Mouse (Mus musculus) neural tube, embryonic 12.5 days (tissue): ENCODE measurements at regions not wholly inside any gene's neighbourhood (a gene's known extent, or its start where the extent isn't known, plus 50 kb on each side); places are given as distances from the start of the nearest gene placed in this dataset.

Experiments
- ATAC-seq: fragments of 200-750 bp; cut with Nextera tagmentation; 2 replicates; pipeline ENCODE4 v1.8.0; 2017; ENCODE audit warnings: low read depth, mild to moderate bottlenecking, moderate TSS enrichment, moderate library complexity; ENCODE audit not compliant: low FRiP score
- H3K27ac ChIP-seq: fragments of 300-500 bp; sonication (generic); 2 replicates; pipeline ENCODE4 v1.5.1; 2016
- H3K27me3 ChIP-seq: fragments of 300-500 bp; sonication (generic); replicated peaks from 2 replicates; pipeline ENCODE4 v1.6.1; 2016; ENCODE audit warnings: mild to moderate bottlenecking
- H3K36me3 ChIP-seq: fragments of 300-500 bp; sonication (generic); 2 replicates; pipeline ENCODE4 v1.6.1; 2016; ENCODE audit warnings: mild to moderate bottlenecking
- H3K4me1 ChIP-seq: fragments of 300-500 bp; sonication (generic); 2 replicates; pipeline ENCODE4 v1.6.1; 2016
- H3K4me2 ChIP-seq: fragments of 300-500 bp; sonication (generic); replicated peaks from 2 replicates; pipeline ENCODE4 v1.6.1; 2016; ENCODE audit warnings: mild to moderate bottlenecking
- H3K4me3 ChIP-seq: fragments of 300-500 bp; sonication (generic); 2 replicates; pipeline ENCODE4 v1.5.1; 2016
- H3K9ac ChIP-seq: fragments of 300-500 bp; sonication (generic); 2 replicates; pipeline ENCODE4 v1.6.1; 2016; ENCODE audit warnings: mild to moderate bottlenecking
- H3K9me3 ChIP-seq: fragments of 300-500 bp; sonication (generic); 2 replicates; pipeline ENCODE4 v1.6.1; 2016; ENCODE audit warnings: mild to moderate bottlenecking
- WGBS: fragments of 180-500 bp; shearing (Covaris S2); methylation state at CpG from one replicate; pipeline ENCODE4 v1.1.7; 2016; 5-methylcytosine and 5-hydroxymethylcytosine counted together

- no peaks in the 10 kb centered on the region for H3K27me3 ChIP-seq
- no peak overlapping the region for H3K27ac ChIP-seq
- no peaks in the 10 kb centered on the region for H3K4me1 ChIP-seq
- H3K4me2 ChIP-seq: no peak overlapping the region
- WGBS: 60% methylated on average over 1 of the region's 1 CpGs
- H3K9ac ChIP-seq: no peak overlapping the region
- no peak overlapping the region for H3K4me3 ChIP-seq
- ATAC-seq: no peak
- no peaks in the 10 kb centered on the region for H3K9me3 ChIP-seq
- no peaks in the 10 kb centered on the region for H3K36me3 ChIP-seq
These were observed 248.6 kb upstream of the Ndst4 start for GRCm38 (mm10) chr3:125155319-125155718.

- no peak for ATAC-seq
- no peak overlapping the region for H3K9ac ChIP-seq
- H3K4me1 ChIP-seq: no peaks in the 10 kb centered on the region
- WGBS: 88% methylated on average over 5 of the region's 5 CpGs
- H3K4me3 ChIP-seq: no peak overlapping the region
- no peak overlapping the region for H3K27ac ChIP-seq
- no peaks in the 10 kb centered on the region for H3K36me3 ChIP-seq
- H3K27me3 ChIP-seq: no peaks in the 10 kb centered on the region
- H3K9me3 ChIP-seq: no peaks in the 10 kb centered on the region
- H3K4me2 ChIP-seq: no peak overlapping the region
These were observed 244.1 kb upstream of the Ndst4 start for GRCm38 (mm10) chr3:125159763-125160162.

GRCm38 (mm10) chr3:125190571-125190970 lies 213.3 kb upstream of the Ndst4 start:
- no peak overlapping the region for H3K4me3 ChIP-seq
- no peak for ATAC-seq
- H3K27me3 ChIP-seq: no peaks in the 10 kb centered on the region
- no peaks in the 10 kb centered on the region for H3K9me3 ChIP-seq
- H3K4me1 ChIP-seq: no peaks in the 10 kb centered on the region
- H3K4me2 ChIP-seq: no peak overlapping the region
- no peak overlapping the region for H3K27ac ChIP-seq
- H3K9ac ChIP-seq: no peak overlapping the region
- H3K36me3 ChIP-seq: no peaks in the 10 kb centered on the region

GRCm38 (mm10) chr3:125220913-125221312 lies 183.0 kb upstream of the Ndst4 start:
- ATAC-seq: no peak
- WGBS: 96% methylated on average over 2 of the region's 2 CpGs

GRCm38 (mm10) chr3:125251124-125251523 lies 152.8 kb upstream of the Ndst4 start:
- H3K9ac ChIP-seq: no peak overlapping the region
- no peaks in the 10 kb centered on the region for H3K4me1 ChIP-seq
- no peak overlapping the region for H3K4me3 ChIP-seq
- ATAC-seq: no peak
- H3K4me2 ChIP-seq: no peak overlapping the region
- 82% methylated on average over 3 of the region's 3 CpGs for WGBS
- no peak overlapping the region for H3K27ac ChIP-seq
- no peaks in the 10 kb centered on the region for H3K9me3 ChIP-seq
- H3K36me3 ChIP-seq: no peaks in the 10 kb centered on the region
- H3K27me3 ChIP-seq: no peaks in the 10 kb centered on the region

More at GRCm38 (mm10) chr3:125220913-125221312, 183.0 kb upstream of the Ndst4 start:
- Histone ChIP-seq H3K4me1 (no peaks in the 10 kb centered on the region), H3K36me3 (no peaks in the 10 kb centered on the region), H3K9me3 (no peaks in the 10 kb centered on the region), H3K27me3 (no peaks in the 10 kb centered on the region), H3K4me3 (no peak overlapping the region), H3K27ac (no peak overlapping the region), H3K9ac (no peak overlapping the region), H3K4me2 (no peak overlapping the region)

- WGBS: 67% methylated on average over 2 of the region's 2 CpGs
- H3K9ac ChIP-seq: no peak overlapping the region
- H3K27me3 ChIP-seq: no peaks in the 10 kb centered on the region
- H3K27ac ChIP-seq: no peak overlapping the region
- H3K4me2 ChIP-seq: no peak overlapping the region
- no peaks in the 10 kb centered on the region for H3K4me1 ChIP-seq
- H3K36me3 ChIP-seq: no peaks in the 10 kb centered on the region
- ATAC-seq: peak; percentile 45; the same call in 1 of the 2 replicates
- no peaks in the 10 kb centered on the region for H3K9me3 ChIP-seq
- H3K4me3 ChIP-seq: no peak overlapping the region
These were observed 143.0 kb upstream of the Ndst4 start for GRCm38 (mm10) chr3:125260909-125261308.

- H3K4me3 ChIP-seq: no peak overlapping the region
- peak; percentile 41; the same call in 1 of the 2 replicates for ATAC-seq
- 61% methylated on average over 5 of the region's 5 CpGs for WGBS
These were observed 133.2 kb upstream of the Ndst4 start for GRCm38 (mm10) chr3:125270695-125271094.

GRCm38 (mm10) chr3:125271215-125271614 lies 132.7 kb upstream of the Ndst4 start:
- Histone ChIP-seq H3K27me3 (no peaks in the 10 kb centered on the region), H3K27ac (no peak overlapping the region), H3K4me3 (no peak overlapping the region), H3K4me2 (no peak overlapping the region), H3K4me1 (peaks cover 9% of the 10 kb centered on the region; the same call in 1 of the 2 replicates), H3K36me3 (no peaks in the 10 kb centered on the region), H3K9ac (no peak overlapping the region), H3K9me3 (no peaks in the 10 kb centered on the region)
- WGBS: 4% methylated on average over 2 of the region's 2 CpGs
- ATAC-seq: peak; percentile 71

More at GRCm38 (mm10) chr3:125270695-125271094, 133.2 kb upstream of the Ndst4 start:
- no peak overlapping the region for H3K9ac ChIP-seq
- H3K4me2 ChIP-seq: no peak overlapping the region
- no peaks in the 10 kb centered on the region for H3K36me3 ChIP-seq
- no peaks in the 10 kb centered on the region for H3K9me3 ChIP-seq
- H3K27me3 ChIP-seq: no peaks in the 10 kb centered on the region
- H3K4me1 ChIP-seq: peaks cover 9% of the 10 kb centered on the region; the same call in 1 of the 2 replicates
- H3K27ac ChIP-seq: no peak overlapping the region

GRCm38 (mm10) chr3:125278605-125279004 lies 125.3 kb upstream of the Ndst4 start:
- Histone ChIP-seq H3K9ac (no peak overlapping the region), H3K27ac (no peak overlapping the region), H3K4me2 (no peak overlapping the region), H3K4me1 (no peaks in the 10 kb centered on the region), H3K36me3 (no peaks in the 10 kb centered on the region), H3K9me3 (no peaks in the 10 kb centered on the region), H3K4me3 (no peak overlapping the region), H3K27me3 (no peaks in the 10 kb centered on the region)
- ATAC-seq: no peak

- Histone ChIP-seq H3K9me3 (no peaks in the 10 kb centered on the region), H3K27me3 (no peaks in the 10 kb centered on the region), H3K4me3 (no peak overlapping the region), H3K36me3 (no peaks in the 10 kb centered on the region), H3K27ac (no peak overlapping the region), H3K4me1 (no peaks in the 10 kb centered on the region), H3K4me2 (no peak overlapping the region), H3K9ac (no peak overlapping the region)
- no peak for ATAC-seq
- 88% methylated on average over 2 of the region's 2 CpGs for WGBS
These were observed 124.9 kb upstream of the Ndst4 start for GRCm38 (mm10) chr3:125279007-125279406.

- Histone ChIP-seq H3K9ac (no peak overlapping the region), H3K4me1 (no peaks in the 10 kb centered on the region), H3K4me3 (no peak overlapping the region), H3K27me3 (no peaks in the 10 kb centered on the region), H3K4me2 (no peak overlapping the region), H3K36me3 (no peaks in the 10 kb centered on the region), H3K9me3 (no peaks in the 10 kb centered on the region), H3K27ac (no peak overlapping the region)
- ATAC-seq: no peak
These were observed 124.3 kb upstream of the Ndst4 start for GRCm38 (mm10) chr3:125279610-125280009.

- no peaks in the 10 kb centered on the region for H3K4me1 ChIP-seq
- H3K9me3 ChIP-seq: no peaks in the 10 kb centered on the region
- no peak overlapping the region for H3K9ac ChIP-seq
- no peaks in the 10 kb centered on the region for H3K27me3 ChIP-seq
- H3K4me3 ChIP-seq: no peak overlapping the region
- 37% methylated on average over 1 of the region's 1 CpGs for WGBS
- ATAC-seq: no peak
- H3K4me2 ChIP-seq: no peak overlapping the region
- no peaks in the 10 kb centered on the region for H3K36me3 ChIP-seq
- no peak overlapping the region for H3K27ac ChIP-seq
These were observed 115.3 kb upstream of the Ndst4 start for GRCm38 (mm10) chr3:125288598-125288997.

GRCm38 (mm10) chr3:125289355-125289933 lies 114.4 kb upstream of the Ndst4 start:
- ATAC-seq: no peak
- no peak overlapping the region for H3K27ac ChIP-seq
- 45% methylated on average over 3 of the region's 3 CpGs for WGBS

More at GRCm38 (mm10) chr3:125289355-125289933, 114.4 kb upstream of the Ndst4 start:
- H3K9ac ChIP-seq: no peak overlapping the region
- no peaks in the 10 kb centered on the region for H3K27me3 ChIP-seq
- no peak overlapping the region for H3K4me2 ChIP-seq
- no peaks in the 10 kb centered on the region for H3K4me1 ChIP-seq
- no peaks in the 10 kb centered on the region for H3K9me3 ChIP-seq
- no peak overlapping the region for H3K4me3 ChIP-seq
- H3K36me3 ChIP-seq: no peaks in the 10 kb centered on the region
